Mouse (Mus musculus) embryonic fibroblast, embryonic 13.5 days (primary cell): ENCODE data around the gene Pdgfc. TPM values are rescaled to one million over a fixed set of nuclear protein-coding genes. Genes with fewer than 3 reads are reported as not detected.

ENCODE experiments used
- H3K27ac ChIP-seq: 2 replicates; pipeline ENCODE4 v1.5.1; 2012; ENCODE audit warnings: low read length, control low read depth, inconsistent platforms; ENCODE audit not compliant: insufficient read depth
- H3K4me1 ChIP-seq: 2 replicates; pipeline ENCODE4 v1.6.1; 2011; ENCODE audit warnings: low read length; ENCODE audit not compliant: control insufficient read depth, insufficient read depth
- H3K4me3 ChIP-seq: 2 replicates; pipeline ENCODE4 v1.5.1; 2011; ENCODE audit warnings: mild to moderate bottlenecking, control low read depth, low read length; ENCODE audit not compliant: insufficient read depth
- CTCF ChIP-seq: IDR thresholded peaks from 2 replicates; pipeline ENCODE4 v1.5.1; 2011; ENCODE audit warnings: mild to moderate bottlenecking, control low read depth, low read length, moderate library complexity, borderline replicate concordance; ENCODE audit not compliant: insufficient read depth
- POLR2A ChIP-seq: IDR thresholded peaks from 2 replicates; pipeline ENCODE4 v1.6.1; 2011; ENCODE audit warnings: low read depth, mild to moderate bottlenecking, control low read depth, low read length, moderate library complexity
- polyA plus RNA-seq: library from polyadenylated mRNA; stranded (reverse); fragments of >200 nt; gene quantifications from 2 replicates; pipeline ENCODE4 v1.2.4, GENCODE M21; 2011; ENCODE audit warnings: low read depth; ENCODE audit not compliant: missing spikeins, insufficient read length

Gene Pdgfc
- polyA plus RNA-seq, 1 experiment = 68.1 TPM

- H3K4me1 ChIP-seq = peaks cover 10% of the 10 kb centered on the region
- no peak for TF ChIP-seq CTCF
- no peak for TF ChIP-seq POLR2A
Measured at GRCm38 (mm10) chr3:81044653-81045343, 8.6 kb downstream of the Pdgfc start.

DNA sequence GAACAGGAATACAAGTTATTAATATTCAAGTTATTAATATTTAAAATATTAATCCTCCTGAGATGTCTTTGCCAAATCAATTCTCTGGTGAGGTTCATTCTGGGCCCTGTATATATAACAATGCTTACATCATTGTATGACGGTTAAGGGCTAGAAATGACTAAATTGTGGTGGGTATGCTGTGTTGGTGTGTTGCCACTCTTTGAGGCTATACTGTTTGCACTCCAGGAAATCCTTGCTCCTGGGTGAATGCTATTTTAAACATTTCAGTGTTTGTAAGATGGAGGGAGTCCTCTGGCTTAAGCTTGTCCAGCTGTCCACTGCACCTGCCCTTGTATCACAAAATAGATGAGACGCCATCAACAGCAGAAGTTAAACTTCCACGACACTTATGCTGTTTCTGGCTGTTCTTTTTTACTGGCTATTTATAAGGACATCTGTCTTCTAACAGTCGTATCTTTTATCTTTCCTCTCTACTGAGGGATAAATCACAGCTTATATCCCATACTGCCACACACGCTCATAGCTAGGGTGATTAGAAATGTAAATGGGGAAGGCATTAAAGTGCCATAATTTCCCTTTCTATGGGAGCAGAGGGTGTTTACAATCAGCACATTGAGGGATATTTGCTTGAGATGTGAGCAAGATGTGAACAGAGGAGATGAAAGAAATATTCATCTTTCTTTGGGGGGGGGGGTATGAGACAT lies 9.3 kb downstream of the Pdgfc start:
- TF ChIP-seq POLR2A = no peak
- no peak for TF ChIP-seq CTCF
- Histone ChIP-seq H3K4me1 (peaks cover 15% of the 10 kb centered on the region), H3K4me3 (no peak overlapping the region), H3K27ac (peak overlapping the region; percentile 18; the same call in 1 of the 2 replicates)

More at GRCm38 (mm10) chr3:81044653-81045343, 8.6 kb downstream of the Pdgfc start:
- H3K4me3 ChIP-seq = no peak overlapping the region
- H3K27ac ChIP-seq = no peak overlapping the region

GRCm38 (mm10) chr3:81046652-81047607 lies 10.7 kb downstream of the Pdgfc start:
- Histone ChIP-seq H3K27ac (peak overlapping the region; percentile 73), H3K4me1 (peaks cover 13% of the 10 kb centered on the region), H3K4me3 (no peak overlapping the region)
- TF ChIP-seq CTCF (no peak), POLR2A (no peak)

DNA sequence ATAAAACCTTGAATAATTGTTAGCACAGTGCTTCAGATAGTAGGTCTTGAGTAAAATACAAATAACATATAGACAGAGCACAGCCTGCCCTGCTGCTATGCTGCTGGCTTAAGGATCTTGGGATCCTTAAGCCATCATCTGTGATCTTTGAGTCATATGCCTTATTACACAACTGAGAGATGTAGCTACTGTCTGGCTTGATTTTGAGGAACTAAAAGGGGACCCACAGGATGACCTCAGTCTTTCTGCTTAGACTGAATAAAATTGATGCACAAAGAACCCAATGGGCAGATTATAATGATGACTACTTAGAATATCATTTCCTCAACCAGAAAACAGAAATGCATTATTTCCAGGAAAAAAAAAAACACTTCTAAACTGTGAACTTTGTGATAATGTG lies 15.3 kb downstream of the Pdgfc start:
- no peak overlapping the region for H3K27ac ChIP-seq
- TF ChIP-seq POLR2A (no peak), CTCF (no peak)

GRCm38 (mm10) chr3:81052422-81052821 lies 16.2 kb downstream of the Pdgfc start:
- Histone ChIP-seq H3K4me3 (no peak overlapping the region), H3K27ac (peak overlapping the region; percentile 4), H3K4me1 (peaks cover 15% of the 10 kb centered on the region; the same call in 1 of the 2 replicates)
- TF ChIP-seq CTCF (no peak), POLR2A (no peak)

More for the DNA sequence above, 15.3 kb downstream of the Pdgfc start:
- Histone ChIP-seq H3K4me1 (peaks cover 20% of the 10 kb centered on the region), H3K4me3 (no peak overlapping the region)

DNA sequence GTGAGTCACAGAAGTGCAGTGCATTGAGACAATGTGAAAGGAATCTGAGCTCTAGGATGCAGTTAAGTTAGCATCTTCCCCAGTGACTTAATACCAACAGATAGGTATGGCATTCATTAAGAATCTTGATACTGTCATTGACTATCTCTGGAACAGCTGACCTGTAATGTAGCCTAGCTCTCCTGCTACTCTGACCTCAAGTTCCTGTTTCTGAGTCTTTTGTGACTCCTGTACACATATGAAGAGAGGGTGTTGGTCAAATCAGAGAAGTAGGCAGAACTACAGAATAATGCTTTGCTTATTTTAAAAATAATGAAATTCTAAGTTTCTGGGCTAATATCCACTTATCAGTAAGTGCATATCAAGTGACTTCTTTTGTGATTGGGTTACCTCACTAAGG lies 17.9 kb downstream of the Pdgfc start:
- Histone ChIP-seq H3K27ac (no peak overlapping the region), H3K4me3 (no peak overlapping the region), H3K4me1 (peaks cover 23% of the 10 kb centered on the region)
- no peak for TF ChIP-seq CTCF
- no peak for TF ChIP-seq POLR2A

- peak overlapping the region; percentile 100 for H3K27ac ChIP-seq
- no peak overlapping the region for H3K4me3 ChIP-seq
- no peak for TF ChIP-seq CTCF
- no peak for TF ChIP-seq POLR2A
- H3K4me1 ChIP-seq = peaks cover 19% of the 10 kb centered on the region
Measured at GRCm38 (mm10) chr3:81057719-81058118, 21.5 kb downstream of the Pdgfc start.

DNA sequence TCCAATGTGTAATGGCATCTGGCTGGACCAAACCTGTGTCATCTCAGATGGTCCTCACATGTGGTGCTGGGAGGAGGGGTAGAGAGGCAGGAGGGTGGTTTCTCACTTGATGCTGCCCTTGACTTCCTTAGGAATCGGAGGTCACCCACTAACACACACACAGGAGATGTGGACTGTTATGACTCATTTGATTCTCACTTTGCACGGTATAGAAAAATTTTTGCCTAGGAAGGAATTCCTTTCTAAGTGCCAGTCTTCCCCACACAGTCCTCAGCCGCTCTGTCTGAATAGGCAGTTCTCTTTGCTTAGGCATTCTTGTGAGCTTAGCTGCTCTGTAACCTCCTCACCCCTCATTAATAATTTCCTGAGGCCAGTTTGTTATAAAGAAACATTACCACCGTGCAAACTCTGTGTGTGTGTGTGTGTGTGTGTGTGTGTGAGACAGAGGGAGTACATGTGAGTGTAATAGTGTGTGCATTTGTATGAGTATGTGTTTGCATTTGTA lies 22.4 kb downstream of the Pdgfc start:
- Histone ChIP-seq H3K4me1 (peaks cover 19% of the 10 kb centered on the region), H3K4me3 (no peak overlapping the region), H3K27ac (peak overlapping the region; percentile 100)
- no peak for TF ChIP-seq CTCF
- peak; percentile 23; the same call in 1 of the 2 replicates for TF ChIP-seq POLR2A

DNA sequence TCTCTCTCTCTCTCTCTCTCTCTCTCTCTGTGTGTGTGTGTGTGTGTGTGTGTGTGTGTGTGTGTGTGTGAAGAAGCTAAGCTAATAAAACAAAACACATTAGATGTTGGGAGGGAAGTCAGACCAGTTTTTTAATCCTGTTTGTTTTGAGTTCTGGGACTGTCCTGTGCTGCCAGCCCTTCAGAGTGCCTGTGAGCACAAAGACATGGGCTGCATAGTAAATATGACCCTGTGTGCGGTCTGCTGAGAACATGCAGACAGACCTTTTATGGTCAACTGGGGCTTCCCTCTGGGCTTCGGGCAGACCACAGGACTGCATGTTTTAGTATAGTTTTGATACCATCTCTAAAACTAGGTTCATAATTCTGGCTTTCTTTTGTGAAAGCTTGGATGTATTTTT lies 32.3 kb downstream of the Pdgfc start:
- TF ChIP-seq POLR2A (no peak), CTCF (no peak)
- no peak overlapping the region for H3K4me3 ChIP-seq
- H3K27ac ChIP-seq = no peak overlapping the region
- H3K4me1 ChIP-seq = no peaks in the 10 kb centered on the region
